Mouse (Mus musculus) kidney, adult 11 months (tissue): ENCODE results near the gene P2ry4.
A peak's percentile ranks its signal among the peaks of the same experiment; 100 is the strongest.

Experiments used
- DNase-seq: peaks from one replicate; pipeline ENCODE4 v3.0.0; 2022

P2ry4 gene

GRCm38 (mm10) chrX:100594791-100595190 lies at the start of gene P2ry4:
TSS of gene P2ry4 (minus strand) at chrX:100594869.
- DNase-seq = no peak

- DNase-seq = no peak
Observed at GRCm38 (mm10) chrX:100638477-100638876, 43.8 kb upstream of the P2ry4 start.

GRCm38 (mm10) chrX:100629076-100629475 lies 34.4 kb upstream of the P2ry4 start:
- peak; percentile 21 for DNase-seq

- DNase-seq = peak; percentile 92
Observed at GRCm38 (mm10) chrX:100625802-100626793, 31.4 kb upstream of the P2ry4 start, which contains the start of gene Pdzd11. TSS of gene Pdzd11 (minus strand) at chrX:100626568.

GRCm38 (mm10) chrX:100625546-100625801 lies 30.8 kb upstream of the P2ry4 start, which contains the start of gene Kif4:
TSS of gene Kif4 (plus strand) at chrX:100625737.
- no peak for DNase-seq

- DNase-seq = no peak
Observed at GRCm38 (mm10) chrX:100625146-100625545, 30.5 kb upstream of the P2ry4 start.

- DNase-seq = no peak
Observed at GRCm38 (mm10) chrX:100624242-100624641, 29.6 kb upstream of the P2ry4 start.

- DNase-seq = no peak
Observed at GRCm38 (mm10) chrX:100621366-100621765, 26.7 kb upstream of the P2ry4 start.

- DNase-seq = peak; percentile 6
Observed at GRCm38 (mm10) chrX:100618488-100618887, 23.8 kb upstream of the P2ry4 start.

- DNase-seq = no peak
Observed at GRCm38 (mm10) chrX:100605314-100605713, 10.6 kb upstream of the P2ry4 start, which contains the start of gene Arr3. TSS of gene Arr3 (plus strand) at chrX:100605497.

GRCm38 (mm10) chrX:100599755-100600154 lies 5.1 kb upstream of the P2ry4 start:
- DNase-seq = no peak

- peak; percentile 21 for DNase-seq
Observed at GRCm38 (mm10) chrX:100597439-100597838, 2.8 kb upstream of the P2ry4 start.

GRCm38 (mm10) chrX:100571951-100572350 lies 22.7 kb downstream of the P2ry4 start, which contains the start of gene Awat1:
TSS of gene Awat1 (plus strand) at chrX:100572251.
- no peak for DNase-seq

- no peak for DNase-seq
Observed at GRCm38 (mm10) chrX:100565696-100566095, 29.0 kb downstream of the P2ry4 start.

GRCm38 (mm10) chrX:100556026-100556425 lies 38.6 kb downstream of the P2ry4 start:
- no peak for DNase-seq
